Mouse (Mus musculus) stomach, postnatal 0 days (tissue): Measurements from ENCODE around the gene Cenpp. TPM values are rescaled to one million over a fixed set of nuclear protein-coding genes. Genes with fewer than 3 reads are reported as not detected.

Experiments used
- ATAC-seq: fragments of 200-750 bp; cut with Nextera tagmentation; 2 replicates; pipeline ENCODE4 v1.8.0; 2017; ENCODE audit not compliant: low FRiP score, low TSS enrichment
- DNase-seq: peaks from one replicate; pipeline ENCODE4 v3.0.0-alpha.2; 2016; ENCODE audit warnings: low spot score
- H3K27ac ChIP-seq: fragments of 300-500 bp; sonication (generic); replicated peaks from 2 replicates; pipeline ENCODE4 v1.5.1; 2014; ENCODE audit warnings: mild to moderate bottlenecking, control low read depth
- H3K27me3 ChIP-seq: fragments of 300-500 bp; sonication (generic); 2 replicates; pipeline ENCODE4 v1.6.1; 2014; ENCODE audit warnings: low read length; ENCODE audit not compliant: control insufficient read depth, insufficient read depth
- H3K36me3 ChIP-seq: fragments of 300-500 bp; sonication (generic); 2 replicates; pipeline ENCODE4 v1.6.1; 2014; ENCODE audit warnings: low read length, mixed read lengths; ENCODE audit not compliant: control insufficient read depth, insufficient read depth
- H3K4me1 ChIP-seq: fragments of 300-500 bp; sonication (generic); replicated peaks from 2 replicates; pipeline ENCODE4 v1.6.1; 2014; ENCODE audit warnings: antibody characterized with exemption; ENCODE audit not compliant: control insufficient read depth, insufficient read depth
- H3K4me2 ChIP-seq: fragments of 300-500 bp; sonication (generic); replicated peaks from 2 replicates; pipeline ENCODE4 v1.6.1; 2014; ENCODE audit warnings: low read depth, mild to moderate bottlenecking, control low read depth, moderate library complexity
- H3K4me3 ChIP-seq: fragments of 300-500 bp; sonication (generic); 2 replicates; pipeline ENCODE4 v1.5.1; 2014; ENCODE audit warnings: low read depth, low read length, control low read depth
- H3K9ac ChIP-seq: fragments of 300-500 bp; sonication (generic); 2 replicates; pipeline ENCODE4 v1.6.1; 2014; ENCODE audit warnings: mild to moderate bottlenecking, low read length, control low read depth, mixed read lengths
- H3K9me3 ChIP-seq: fragments of 300-500 bp; sonication (generic); 2 replicates; pipeline ENCODE4 v1.6.1; 2016; ENCODE audit warnings: low read length; ENCODE audit not compliant: control insufficient read depth
- CTCF ChIP-seq: IDR thresholded peaks from 2 replicates; pipeline ENCODE4 v1.5.1; 2016; ENCODE audit warnings: antibody characterized with exemption, low read depth, mild to moderate bottlenecking, moderate library complexity
- EP300 ChIP-seq: optimal IDR thresholded peaks from 2 replicates; pipeline ENCODE3; 2016; ENCODE audit warnings: antibody characterized with exemption
- WGBS: fragments of 180-500 bp; shearing (Covaris S2); extraction: QIAGEN DNeasy Blood & Tissue Kit; methylation state at CpG from one replicate; pipeline ENCODE4 v1.1.7; 2014; 5-methylcytosine and 5-hydroxymethylcytosine counted together
- polyA plus RNA-seq: library from polyadenylated mRNA; unstranded; fragments of >200 nt; fragmentation: Nextera tagmentation; extraction: Ambion mirVana; gene quantifications from 2 replicates; pipeline ENCODE4 v1.2.1, GENCODE M21; 2015

Cenpp gene
- polyA plus RNA-seq, 1 experiment from 2014 or later, result 12.6 TPM

DNA sequence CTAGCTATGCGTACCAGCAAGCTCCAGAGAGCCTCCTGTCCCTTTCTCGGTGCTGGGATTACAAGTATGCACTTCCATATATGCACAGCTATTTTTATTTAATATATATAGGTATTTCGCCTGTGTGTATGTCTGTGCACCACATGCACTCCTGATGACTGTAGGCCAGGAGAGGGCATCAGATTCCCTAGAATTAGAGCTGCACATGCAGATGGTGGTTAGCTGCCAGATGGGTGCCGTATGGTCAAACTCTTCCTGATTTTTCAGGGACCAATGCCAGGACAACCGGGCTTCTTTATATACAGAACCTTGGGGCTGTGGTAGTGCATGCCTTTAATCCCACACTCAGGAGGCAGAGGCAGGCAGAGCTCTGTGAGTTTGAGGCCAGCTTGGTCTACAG, 183.6 kb downstream of the Cenpp start:
- Histone ChIP-seq H3K4me2 (no peak overlapping the region), H3K9me3 (no peaks in the 10 kb centered on the region), H3K4me1 (no peaks in the 10 kb centered on the region), H3K36me3 (0 out of 2 replicates have a peak, but pooled peaks cover 2% of the 10 kb centered on the region), H3K27ac (no peak overlapping the region), H3K27me3 (no peaks in the 10 kb centered on the region), H3K9ac (no peak overlapping the region), H3K4me3 (no peak overlapping the region)
- ATAC-seq (peak; percentile 32; the same call in 1 of the 2 replicates), DNase-seq (no peak)
- 83% methylated on average over 5 of the region's 5 CpGs for WGBS
- TF ChIP-seq EP300 (no peak), CTCF (peak; percentile 40; the same call in 1 of the 2 replicates)

DNA sequence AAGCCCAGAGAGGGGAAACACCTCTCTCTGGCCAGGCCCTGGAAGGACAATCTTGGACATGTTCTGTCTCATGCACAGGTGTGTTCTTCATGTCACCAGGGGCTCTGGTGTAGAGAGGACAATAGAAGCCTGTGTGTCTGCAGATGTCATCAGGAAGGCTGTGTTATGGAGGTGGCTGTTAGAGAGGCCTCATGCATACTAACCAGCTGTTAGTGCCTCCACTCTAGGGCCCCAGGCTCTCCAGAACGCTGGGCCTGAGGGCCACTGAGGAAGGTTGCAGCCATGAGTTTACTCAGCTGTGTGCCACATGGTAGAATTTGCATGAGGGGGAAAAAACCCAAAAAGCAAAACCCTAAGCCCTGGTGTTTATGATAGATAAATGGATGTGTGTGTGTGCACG, 185.0 kb downstream of the Cenpp start:
- H3K27ac ChIP-seq, result 0 out of 2 replicates have a peak overlapping the region, but pooled peaks have one; percentile 40
- ATAC-seq (no peak), DNase-seq (peak; percentile 10)
- H3K4me2 ChIP-seq, result no peak overlapping the region
- TF ChIP-seq EP300, result no peak
- 47% methylated on average over 2 of the region's 2 CpGs for WGBS
- H3K27me3 ChIP-seq, result no peaks in the 10 kb centered on the region
- no peaks in the 10 kb centered on the region for H3K4me1 ChIP-seq
- H3K36me3 ChIP-seq, result 0 out of 2 replicates have a peak, but pooled peaks cover 2% of the 10 kb centered on the region
- H3K9me3 ChIP-seq, result no peaks in the 10 kb centered on the region
- H3K9ac ChIP-seq, result no peak overlapping the region
- no peak overlapping the region for H3K4me3 ChIP-seq

DNA sequence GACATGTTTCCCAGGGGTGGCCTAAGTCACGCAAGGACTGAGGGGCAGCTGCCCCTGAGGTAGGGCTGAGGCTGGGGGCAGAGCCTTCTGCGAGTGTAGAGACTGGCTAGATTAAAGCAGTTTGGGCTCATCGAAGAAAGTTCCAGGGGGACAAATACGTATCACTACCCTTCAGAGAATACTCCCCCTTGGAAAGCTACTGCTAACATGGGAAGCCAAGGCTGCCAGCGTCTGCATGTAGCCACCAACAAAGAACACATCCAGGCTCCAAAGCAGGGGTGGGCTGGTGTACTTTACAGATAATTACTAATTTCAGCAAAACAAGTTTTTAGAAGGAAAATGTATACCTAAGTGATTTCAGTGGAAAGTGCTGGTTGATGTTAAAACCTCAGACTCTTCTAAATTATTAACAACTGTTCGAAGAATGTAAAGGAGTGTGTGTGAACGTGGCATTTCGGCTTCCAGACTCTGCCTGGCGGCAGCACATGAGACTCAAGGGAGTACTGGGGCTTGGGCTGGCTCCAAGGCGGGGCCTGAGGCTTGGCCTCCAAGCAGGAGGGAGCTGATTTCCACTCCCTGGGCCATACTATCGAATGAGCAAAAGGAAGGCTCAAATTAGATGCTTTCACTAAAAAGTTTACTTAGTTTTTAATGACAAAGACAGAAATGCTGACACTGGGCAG, 186.1 kb downstream of the Cenpp start:
- Histone ChIP-seq H3K4me3 (no peak overlapping the region), H3K36me3 (peaks cover 2% of the 10 kb centered on the region; the same call in 1 of the 2 replicates), H3K4me2 (no peak overlapping the region), H3K9me3 (no peaks in the 10 kb centered on the region), H3K27me3 (no peaks in the 10 kb centered on the region), H3K4me1 (no peaks in the 10 kb centered on the region), H3K9ac (no peak overlapping the region), H3K27ac (peak overlapping the region; percentile 53; the same call in 1 of the 2 replicates)
- no peak for TF ChIP-seq CTCF
- TF ChIP-seq EP300, result no peak
- no peak for ATAC-seq
- 52% methylated on average over 11 of the region's 11 CpGs for WGBS
- peak; percentile 24 for DNase-seq

DNA sequence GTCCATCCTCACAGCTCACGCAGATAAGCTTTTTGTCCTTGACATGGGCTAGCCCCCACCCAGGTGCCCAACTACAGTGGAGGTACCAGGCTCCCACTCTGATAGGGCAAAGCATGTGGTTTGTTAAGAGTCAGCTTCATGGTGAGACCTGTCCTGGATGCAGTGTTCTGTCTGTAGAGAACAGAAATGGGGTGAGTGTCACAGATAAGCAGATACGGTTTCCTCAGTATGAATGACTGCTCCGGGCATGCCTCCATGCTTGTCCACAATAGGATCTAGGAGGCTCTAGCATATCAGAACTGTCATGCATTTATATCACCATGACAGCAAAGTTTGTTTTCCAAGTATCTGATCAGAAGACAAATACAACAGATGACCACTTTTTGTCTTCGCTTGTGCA, 186.7 kb downstream of the Cenpp start:
- ATAC-seq (no peak), DNase-seq (no peak)
- peaks cover 2% of the 10 kb centered on the region; the same call in 1 of the 2 replicates for H3K36me3 ChIP-seq
- no peak overlapping the region for H3K4me3 ChIP-seq
- no peak overlapping the region for H3K27ac ChIP-seq
- H3K4me1 ChIP-seq, result no peaks in the 10 kb centered on the region
- no peak overlapping the region for H3K4me2 ChIP-seq
- 87% methylated on average over 4 of the region's 4 CpGs for WGBS
- no peak overlapping the region for H3K9ac ChIP-seq
- TF ChIP-seq EP300 (no peak), CTCF (no peak)
- H3K27me3 ChIP-seq, result no peaks in the 10 kb centered on the region
- H3K9me3 ChIP-seq, result no peaks in the 10 kb centered on the region

DNA sequence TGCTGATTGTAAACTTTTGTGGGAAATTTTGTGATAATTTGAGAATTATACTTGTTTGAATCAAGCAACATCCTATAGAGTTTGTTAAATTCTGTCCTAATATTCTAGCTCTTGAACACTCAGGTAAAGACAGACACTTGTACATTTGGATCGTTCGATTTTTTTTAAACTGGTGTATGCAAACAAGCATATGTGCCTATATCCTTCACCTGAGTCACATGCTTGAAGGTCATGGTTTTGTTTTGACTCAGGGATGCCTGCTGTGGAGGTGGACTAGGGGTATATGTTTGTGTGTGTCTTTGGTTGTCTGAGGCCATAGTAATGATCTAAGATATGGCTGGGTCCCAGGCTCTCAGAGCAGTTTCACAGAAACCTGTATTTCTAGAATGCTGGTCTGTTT, 189.7 kb downstream of the Cenpp start:
- Histone ChIP-seq H3K9me3 (no peaks in the 10 kb centered on the region), H3K4me1 (no peaks in the 10 kb centered on the region), H3K4me2 (no peak overlapping the region), H3K4me3 (no peak overlapping the region), H3K27me3 (no peaks in the 10 kb centered on the region), H3K9ac (no peak overlapping the region), H3K36me3 (peaks cover 10% of the 10 kb centered on the region; the same call in 1 of the 2 replicates), H3K27ac (no peak overlapping the region)
- WGBS, result 92% methylated on average over 2 of the region's 2 CpGs
- no peak for TF ChIP-seq EP300
- TF ChIP-seq CTCF, result no peak
- DNase-seq (no peak), ATAC-seq (no peak)

DNA sequence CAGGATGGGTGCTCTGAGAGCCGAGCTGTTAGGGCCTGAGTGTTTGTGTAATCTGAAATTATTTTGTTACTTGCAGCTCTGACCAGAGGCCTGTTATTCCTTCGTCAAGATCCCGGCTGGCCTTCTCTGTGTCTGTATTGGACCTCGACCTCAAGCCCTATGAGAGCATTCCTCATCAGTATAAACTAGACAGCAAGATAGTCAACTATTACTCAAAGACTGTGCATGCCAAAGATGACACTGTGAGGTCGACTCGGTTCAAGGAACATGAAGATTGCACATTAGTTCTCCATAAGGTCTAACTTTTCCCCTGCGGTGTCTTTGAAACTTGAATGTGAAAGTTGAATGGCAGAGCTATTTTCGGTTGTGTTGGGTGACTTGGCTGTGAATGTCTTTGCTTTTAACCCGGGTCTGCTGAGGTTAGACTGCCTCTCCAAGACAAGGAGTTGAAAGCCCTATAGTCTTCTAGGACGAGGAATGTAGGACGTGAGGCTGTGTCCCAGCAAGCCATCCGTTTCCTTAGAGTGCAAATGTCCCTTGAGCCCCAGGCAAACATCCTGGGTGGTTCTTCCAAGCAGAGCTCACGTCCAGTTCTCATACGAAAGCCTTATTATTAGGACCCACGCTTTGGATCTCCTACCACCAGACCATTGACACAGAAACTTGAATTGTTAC, 191.0 kb downstream of the Cenpp start:
- Histone ChIP-seq H3K4me3 (no peak overlapping the region), H3K27ac (peak overlapping the region; percentile 79), H3K4me2 (no peak overlapping the region), H3K27me3 (no peaks in the 10 kb centered on the region), H3K9me3 (no peaks in the 10 kb centered on the region), H3K9ac (no peak overlapping the region), H3K36me3 (peaks cover 10% of the 10 kb centered on the region; the same call in 1 of the 2 replicates), H3K4me1 (no peaks in the 10 kb centered on the region)
- no peak for TF ChIP-seq EP300
- TF ChIP-seq CTCF, result no peak
- DNase-seq, result no peak
- 68% methylated on average over 15 of the region's 15 CpGs for WGBS
- ATAC-seq, result peak; percentile 30; the same call in 1 of the 2 replicates
